Mouse (Mus musculus) monocyte, adult 2 months (primary cell): ENCODE results near the gene Lrrc20.

Experiments used
- DNase-seq, 2 experiments: peaks; one replicate each; pipeline ENCODE4 v3.0.0; 2022; ENCODE audit warnings: low spot score in 2 of 2, low read depth in 1 of 2

Gene Lrrc20

DNA sequence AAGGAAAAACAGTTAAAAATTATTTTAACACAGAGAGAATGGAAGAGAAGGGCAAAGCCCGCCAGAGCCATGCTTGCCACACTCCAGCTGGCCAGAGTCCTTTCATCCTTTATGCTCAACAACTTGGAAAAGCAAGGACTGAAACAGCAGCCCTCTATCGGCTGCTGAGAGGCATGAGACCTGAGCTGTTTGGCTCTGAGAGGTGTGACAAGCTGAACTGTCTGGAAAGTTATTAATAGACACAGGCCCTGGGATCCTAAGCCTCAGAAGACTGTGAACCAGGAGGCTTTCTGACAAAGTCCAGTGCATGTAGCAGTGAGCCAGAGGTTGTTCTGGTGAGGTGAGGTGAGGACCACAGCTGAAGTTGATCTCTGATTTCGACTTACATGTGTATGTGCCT, 2.0 kb upstream of the Lrrc20 start:
- DNase-seq = no peak

DNA sequence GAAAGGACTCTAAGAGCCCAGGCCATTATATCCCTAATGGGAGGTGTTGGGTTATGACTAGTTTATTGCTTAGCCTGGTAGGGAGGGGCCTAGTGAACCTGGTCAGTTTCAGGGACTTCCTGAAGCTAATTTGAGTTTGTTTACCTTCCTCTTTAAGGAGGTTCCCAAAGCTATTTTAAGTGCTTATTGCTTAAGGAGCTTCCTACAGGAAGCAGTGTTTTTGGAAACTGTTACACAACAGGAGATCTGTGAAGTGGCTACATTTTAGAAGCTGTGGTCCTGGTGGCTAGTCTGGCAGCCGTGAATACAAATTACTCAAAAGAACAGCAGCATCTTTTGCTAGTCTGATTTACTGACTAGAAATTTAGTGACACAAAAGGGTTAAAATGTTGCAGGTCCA, 1.3 kb upstream of the Lrrc20 start:
- DNase-seq = peak; percentile 21 to 38

DNA sequence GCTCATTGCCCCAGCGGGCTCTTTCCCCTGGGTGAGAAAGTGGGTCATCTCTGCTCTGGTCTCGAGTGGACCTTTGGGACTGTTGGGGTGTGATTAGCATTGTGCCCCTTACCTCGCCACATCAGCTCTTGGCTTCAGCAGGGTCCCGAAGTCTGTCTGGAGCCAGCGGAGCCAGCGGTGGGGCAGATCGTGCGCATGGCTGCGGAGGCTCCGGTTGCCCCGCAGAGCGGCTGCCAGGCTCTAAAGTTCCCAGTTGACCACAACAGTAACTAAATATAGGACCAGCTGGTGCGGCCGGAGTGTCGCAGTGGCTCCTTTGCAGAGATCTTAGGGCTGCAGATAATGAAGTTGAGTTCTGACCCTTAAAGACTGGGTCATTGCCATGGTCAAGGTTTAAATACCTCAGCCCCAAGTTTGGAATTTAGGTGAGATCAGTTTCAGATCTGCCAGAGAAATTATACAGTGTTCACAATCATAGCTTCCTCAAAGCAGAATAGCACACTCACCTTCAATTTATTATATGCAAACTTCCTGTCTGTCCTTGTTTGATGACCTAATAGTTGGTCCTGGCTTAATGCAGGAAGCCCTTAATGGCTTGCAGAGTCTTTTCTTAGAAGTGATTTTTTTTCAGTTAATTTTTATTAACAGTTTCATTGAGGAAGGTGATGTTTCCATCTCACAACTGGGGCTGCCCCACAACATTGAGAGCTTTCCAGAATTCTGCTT, 1.0 kb downstream of the Lrrc20 start:
- DNase-seq = no peak

DNA sequence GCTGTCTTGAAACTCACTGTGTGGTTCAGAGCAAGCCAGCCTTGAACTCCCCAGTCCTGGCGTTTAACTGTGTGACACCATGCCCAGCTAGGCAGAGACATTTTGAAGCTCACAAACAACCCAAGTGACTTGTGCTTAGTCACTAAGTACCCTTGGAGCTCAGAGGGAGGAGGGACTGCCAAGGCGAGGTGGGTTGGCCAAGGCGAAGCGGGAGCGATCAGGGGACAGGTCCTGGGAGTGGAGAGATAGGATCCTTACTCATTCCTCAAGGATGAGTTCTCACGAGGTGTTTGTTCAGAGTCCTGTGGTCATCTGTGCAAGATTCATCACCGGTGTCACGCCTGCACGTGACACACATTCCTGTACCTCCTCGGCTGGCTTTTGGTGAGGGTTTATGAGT, 3.9 kb downstream of the Lrrc20 start:
- no peak for DNase-seq

DNA sequence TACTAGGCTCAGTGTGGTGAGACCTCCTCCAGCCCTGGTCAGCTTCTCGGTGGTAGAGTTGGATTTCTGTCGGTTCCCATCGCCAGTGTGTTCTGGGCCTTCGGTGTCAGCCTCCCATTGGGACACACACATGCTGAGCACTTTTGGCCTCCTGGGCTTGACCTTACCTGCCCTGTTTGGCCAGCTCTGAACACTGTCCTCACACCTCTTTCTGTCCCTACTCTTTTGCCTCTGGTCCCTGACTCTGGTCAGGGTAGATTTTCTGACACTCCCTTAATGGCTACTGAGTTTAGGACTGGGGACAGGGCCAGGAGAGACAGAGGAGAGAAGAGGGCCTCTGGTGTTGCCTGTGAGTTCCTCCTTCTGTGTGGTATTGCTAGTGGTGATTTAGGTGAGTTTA, 4.3 kb downstream of the Lrrc20 start:
- DNase-seq = no peak

DNA sequence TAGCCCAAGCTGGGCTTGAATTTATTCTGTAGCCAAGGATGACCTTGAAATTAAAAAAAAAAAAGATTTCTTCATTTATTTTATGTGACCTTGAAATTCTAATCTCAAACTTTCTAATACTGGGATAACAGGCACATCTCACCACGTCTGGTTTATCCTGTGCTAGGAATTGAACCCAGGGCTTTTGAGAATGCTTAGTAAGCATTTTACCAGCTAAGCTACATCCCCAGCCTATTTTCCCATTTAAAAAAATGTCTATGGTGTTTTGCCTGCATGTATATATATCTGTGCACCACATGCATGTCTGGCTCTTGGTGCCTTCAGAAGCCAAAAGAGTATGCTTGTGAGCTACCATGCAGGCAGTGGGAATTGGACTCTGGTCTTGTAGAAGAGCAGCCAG, 4.9 kb downstream of the Lrrc20 start:
- no peak for DNase-seq

DNA sequence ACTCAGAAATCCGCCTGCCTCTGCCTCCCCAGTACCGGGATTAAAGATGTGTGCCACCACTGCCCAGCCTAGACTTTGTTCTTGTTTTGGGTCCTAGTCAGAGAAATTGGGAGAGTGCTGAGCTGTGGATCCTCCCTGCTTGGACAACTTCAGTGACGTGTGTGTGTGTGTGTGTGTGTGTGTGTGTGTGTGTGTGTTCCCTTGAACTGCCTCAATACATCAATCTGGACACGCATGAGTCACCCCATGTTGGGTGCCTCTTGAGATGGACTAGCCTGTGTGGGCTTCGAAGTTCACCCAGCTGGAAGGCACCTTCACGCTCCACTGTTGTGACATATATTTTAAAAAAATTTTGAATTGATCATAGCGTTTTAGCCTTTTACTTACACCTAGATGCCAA, 7.2 kb downstream of the Lrrc20 start:
- DNase-seq = no peak

DNA sequence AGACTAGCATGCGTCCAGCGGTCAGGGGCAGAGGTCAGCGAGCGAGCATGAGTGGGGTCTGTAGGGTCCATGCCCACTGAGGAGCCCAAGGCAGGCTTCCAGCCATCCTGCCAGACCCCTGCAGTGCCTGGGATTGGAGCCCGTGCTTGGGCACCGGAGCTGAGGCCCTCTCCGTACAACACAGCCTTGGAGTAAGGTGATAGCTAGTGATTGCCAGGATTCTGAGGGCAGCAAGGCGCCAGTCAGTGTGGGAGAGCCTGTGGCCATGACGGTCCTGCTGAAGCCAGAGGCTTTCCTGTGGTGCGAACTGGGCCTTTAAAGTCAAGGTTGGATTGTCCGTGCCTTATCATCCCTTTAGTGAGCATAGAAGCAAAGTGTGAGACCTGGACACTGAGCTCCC, 9.2 kb downstream of the Lrrc20 start:
- no peak for DNase-seq

DNA sequence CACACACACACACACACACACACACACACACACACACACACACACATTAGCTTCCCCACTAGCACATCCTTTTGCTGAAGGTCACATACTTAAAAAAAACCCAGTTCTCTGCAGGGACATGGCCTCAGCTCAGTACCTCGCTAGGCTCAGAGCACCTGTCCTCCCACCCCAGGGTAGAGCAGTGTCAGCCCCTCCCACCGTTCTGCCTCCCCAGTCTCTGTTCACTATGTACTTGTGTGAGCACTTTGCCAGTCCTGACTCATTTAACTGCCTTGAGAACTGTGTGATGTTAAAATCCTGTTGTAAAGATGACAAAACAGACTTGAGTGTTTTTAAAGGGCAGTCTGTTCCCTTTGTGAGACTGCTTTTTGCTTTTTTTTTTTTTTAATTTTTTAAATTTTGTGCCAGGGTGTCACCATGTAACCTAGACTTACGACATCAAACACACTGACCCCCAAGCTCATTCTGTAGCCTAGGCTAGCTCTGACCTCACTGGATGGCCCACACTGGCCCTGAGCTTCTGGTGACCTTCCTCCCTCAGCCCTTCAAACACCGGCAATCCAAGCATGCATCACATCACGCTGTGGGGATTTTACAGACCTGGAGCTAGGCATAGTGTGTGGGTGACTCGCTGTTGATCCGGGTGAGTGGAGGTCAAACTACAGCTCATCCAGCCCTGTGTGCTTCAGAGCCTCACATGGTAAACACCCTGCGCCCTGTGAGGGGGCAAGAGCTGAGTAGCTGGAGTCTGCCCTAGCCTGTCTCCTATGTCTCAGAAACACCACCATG, 11.1 kb downstream of the Lrrc20 start:
- no peak for DNase-seq

DNA sequence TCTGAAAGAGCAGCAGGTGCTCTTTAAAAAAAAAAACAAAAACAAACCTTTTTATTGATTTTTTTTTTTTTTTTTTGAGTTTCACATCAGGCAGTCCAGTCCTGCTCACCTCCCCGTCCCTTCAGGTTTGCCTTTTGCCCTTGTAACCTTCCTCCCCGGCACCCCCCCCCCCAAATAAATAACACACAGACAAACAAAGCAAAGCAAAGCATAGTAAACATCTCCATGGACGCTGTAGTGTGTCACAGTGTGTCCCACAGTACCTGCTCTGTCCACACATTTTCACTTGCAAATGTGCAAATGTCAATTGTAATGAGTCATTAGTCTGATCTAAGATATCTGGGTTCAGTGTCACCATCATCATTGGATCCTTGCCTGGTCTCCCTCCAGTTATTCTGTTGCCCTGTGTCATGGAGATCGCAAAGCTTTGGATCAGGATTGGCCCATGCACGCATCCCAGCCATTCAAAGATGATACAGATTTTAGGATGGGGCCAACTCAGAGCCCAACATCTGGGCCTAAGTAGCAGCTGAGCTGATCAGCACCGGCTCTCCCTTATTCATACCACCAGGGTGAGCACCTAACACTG, 13.0 kb downstream of the Lrrc20 start:
- no peak for DNase-seq

DNA sequence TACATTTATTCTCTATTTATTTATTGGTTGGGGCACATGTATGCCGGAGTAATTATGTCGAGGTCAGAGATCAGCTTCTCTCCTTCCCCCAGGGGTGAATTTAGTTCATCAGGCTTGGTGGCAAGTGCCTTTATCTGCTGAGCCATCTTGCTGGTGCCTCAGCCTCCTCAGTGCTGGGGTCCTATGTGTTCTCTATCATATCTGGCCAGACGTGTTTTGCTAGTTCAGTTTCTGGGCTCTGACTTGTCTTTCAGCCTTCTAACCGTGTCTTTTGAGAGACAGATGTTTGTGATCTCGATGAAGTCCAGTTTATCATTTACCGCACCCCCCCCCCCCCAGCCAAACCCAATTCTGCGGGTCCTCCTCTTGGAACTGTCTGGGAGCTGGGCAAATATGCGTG, 16.0 kb downstream of the Lrrc20 start:
- DNase-seq = no peak

DNA sequence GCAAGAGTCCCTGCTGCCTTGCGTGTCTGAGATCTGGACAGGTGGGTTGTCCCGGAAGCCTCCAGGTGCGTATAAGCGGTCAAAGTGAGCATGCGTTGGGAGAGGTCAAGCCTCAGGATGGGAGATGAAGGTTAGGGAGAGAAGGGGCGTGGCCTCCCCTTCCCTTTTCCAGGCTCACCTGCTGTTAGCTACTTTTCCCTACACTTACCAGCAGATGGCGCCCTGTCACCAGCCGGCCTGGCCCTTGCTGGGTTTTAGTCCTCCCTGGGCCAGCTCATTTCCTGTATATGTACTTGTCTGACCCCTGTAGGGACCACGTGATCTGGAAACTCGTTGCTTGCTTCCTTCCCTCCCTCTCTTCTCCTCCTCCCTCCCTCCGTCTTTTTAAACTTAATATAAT, 16.4 kb downstream of the Lrrc20 start:
- DNase-seq = peak; percentile 31 to 39

DNA sequence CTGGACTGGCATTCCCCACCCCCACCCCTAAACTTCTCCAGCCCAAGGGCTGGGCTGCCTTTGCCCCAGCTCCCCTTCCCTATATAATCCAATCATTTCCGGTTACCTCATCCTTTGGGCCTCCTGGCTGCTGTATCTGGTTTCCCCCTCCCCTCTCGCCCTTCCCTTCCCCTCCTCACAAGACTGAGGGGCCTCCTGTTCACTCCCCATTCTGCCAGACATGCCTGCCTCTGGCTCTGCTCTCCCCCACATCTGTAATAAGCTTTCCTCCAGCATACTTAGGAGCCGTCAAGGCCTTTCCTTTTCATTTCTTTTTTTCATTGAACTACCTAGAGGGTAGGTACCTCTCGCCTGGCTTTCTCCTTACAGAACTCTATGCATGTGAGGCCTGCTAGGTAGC, 19.9 kb downstream of the Lrrc20 start:
- DNase-seq = no peak

DNA sequence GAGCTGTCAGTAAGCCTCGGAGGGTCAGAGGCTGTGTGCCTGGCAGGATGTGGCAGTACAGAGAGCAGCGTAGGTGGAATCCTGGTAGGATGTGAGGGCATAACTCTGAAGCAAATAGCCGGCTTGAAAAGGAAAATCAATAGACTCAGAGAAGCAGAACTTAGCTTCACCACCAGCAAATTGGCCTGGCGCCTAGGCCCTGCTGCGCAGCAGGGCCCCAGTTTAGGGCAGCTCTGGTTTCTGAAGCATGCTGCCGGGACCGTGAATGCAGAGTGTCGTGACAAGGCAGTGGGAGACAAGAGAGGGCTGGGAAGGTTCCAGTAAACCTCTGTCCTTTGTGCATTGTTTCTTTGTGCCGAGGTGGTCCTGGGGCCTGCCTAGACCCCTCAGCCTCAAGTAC, 20.6 kb downstream of the Lrrc20 start:
- DNase-seq = no peak

DNA sequence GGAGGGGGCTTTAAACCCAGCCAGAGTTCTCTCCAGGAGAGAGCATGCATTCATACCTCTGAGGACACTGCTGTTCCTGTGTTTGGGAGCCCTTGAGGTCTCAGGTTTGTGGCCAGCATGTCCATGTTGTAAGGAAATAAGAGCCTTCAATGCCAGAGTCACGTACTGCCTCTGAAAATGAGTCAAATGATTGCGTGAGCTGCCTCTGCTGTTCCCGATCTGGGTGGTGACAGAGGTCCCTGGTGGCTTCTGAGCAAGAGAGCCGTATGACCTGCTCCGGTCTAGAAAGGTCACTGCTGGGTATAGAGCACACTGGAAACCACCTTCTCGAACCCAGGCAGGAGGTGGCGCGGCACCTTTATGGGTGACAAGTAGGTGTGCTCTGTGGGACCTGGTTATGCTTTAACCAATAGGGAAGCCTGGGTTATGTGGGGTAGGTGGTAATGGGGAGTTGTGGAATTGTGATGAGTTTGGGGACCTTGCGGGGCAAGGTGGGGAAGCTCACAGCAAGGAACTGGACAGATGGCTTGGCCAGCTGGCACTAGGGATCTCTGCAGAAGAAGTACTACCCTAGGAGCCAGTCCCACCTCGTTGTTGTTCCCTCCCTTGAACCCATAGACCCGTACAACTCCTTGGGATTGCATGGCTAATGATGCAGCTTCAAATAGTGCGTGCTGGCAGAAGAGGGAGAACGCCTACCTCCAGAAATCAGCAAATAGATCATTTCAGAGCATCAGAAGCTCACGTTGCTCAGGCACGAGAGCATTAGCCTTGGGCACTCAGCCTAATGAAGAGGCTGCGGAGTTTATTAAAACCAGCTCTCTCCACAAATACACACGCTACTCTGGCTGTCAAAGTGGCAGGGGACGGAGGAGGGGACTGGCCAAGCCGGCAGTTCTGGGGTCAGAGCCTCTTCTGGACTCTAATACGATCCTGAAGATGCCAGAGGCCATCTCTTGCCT, 24.2 kb downstream of the Lrrc20 start:
- DNase-seq = no peak

DNA sequence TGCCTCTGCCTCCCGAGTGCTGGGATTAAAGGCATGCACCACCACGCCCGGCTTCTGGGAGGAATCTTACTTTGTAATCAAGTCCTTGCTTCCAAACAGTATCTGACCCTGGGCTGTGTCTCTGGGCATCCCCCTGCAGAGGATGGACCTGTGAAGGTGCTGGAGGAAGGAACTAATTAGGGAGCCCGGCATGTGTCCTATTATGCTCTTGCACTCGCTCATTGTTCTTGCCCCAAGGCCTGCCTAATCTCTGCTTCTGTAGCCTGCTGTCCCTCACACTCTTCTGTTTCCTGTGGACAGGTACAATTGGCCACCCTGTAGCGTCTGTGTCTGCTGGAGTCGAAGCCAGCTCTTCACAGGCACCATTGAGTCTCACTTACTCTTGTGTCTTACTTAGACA, 25.2 kb downstream of the Lrrc20 start:
- no peak for DNase-seq

DNA sequence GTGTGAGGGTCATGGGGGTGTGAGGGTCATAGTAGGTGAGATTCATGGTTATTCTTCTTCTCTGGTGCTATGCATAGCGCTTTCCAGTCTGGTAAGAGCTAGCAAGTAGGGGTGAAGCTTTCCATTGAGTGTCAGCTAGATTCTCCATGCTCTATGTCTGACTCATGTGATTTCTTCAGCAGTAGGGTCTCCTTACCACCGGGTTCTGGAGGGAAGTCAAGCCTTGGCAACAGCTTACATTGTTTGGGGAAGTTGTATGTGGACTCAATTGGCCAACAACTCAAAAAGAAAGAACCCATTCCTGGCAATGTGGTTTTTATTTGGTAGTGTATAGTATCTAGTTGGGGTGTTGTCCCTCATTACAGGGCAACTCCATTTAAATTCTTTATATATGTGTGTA, 28.5 kb downstream of the Lrrc20 start:
- DNase-seq = no peak

DNA sequence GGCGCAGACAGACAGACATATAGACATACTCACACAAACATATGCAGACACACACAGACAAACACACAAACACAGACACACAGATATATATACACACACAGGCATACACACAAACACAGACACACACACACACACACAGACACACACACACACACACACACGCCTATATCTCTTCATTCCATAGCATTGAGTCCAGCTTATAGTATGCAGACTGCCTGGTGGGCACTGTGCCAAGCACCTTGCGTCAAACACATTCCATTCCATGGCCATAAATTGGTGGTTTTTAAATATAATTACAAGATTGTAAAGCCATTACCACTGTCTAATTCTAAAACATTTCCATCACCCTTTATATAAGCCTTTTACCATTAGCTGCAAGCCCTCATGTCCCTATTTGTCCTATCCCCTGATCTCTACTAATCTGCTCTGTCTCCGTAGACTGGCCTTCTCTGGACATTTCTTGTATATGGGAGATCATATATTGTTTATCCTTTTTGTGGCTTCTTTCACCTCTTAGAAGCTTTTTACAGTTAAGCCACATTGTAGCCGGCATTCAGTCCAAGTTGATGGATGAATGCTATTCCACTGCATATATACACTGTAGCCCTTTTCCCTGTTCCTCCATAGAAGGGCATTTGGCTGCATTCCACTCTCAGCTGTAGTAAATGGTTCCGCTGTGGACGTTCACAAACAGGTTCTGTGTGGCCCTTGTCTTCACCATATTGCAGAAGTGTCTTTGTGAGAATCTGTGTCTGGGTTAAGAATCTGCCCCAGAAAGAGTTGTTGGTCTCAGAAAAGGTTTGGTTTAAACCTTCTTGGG, 31.0 kb downstream of the Lrrc20 start:
- DNase-seq = no peak

DNA sequence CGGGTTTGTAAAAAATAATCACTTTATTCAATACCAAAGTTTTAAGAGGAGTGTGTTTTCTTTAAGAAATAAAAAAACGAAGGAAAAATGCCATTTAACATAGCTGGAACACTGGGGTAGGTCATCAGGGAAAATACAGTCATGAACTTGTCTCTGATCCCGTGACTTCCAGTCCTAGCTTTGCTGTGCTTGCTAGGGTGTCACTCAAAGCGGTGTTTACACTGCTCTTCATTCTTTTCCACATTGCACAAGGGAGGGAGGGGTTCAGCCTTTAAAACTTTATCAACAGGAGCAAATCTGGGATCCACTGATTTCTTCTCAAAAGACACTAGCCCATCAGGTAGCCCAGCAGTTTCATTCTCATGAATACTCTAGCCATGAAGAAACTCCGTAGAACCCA, 34.3 kb downstream of the Lrrc20 start:
- no peak for DNase-seq

DNA sequence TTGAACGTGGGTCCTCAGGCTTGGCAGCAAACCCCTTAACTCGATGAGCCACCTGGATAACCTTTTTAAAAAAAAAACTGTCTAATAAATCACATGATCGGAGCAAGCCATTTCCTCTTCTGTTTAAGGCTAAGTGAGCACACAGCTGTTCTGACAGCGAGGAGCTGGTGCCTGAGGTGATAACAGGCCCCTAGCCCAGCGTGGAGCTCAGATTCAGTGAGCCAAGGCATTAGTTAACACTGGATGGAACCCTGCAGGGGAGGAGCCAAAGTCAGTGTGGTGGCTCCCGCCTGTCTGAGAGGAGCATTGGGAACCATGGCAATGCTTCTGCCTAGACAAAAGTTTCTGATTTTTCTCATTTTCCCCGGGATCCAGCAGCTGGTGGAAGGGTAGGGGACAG, 35.2 kb downstream of the Lrrc20 start:
- no peak for DNase-seq
